Mouse (Mus musculus): ENCODE measurements at regions not wholly inside any gene's neighbourhood (a gene's known extent, or its start where the extent isn't known, plus 50 kb on each side); places are given as distances from the start of the nearest gene placed in this dataset.

GRCm38 (mm10) chr3:142935949-142936348 lies 54.1 kb upstream of the Pkn2 start:
- TF ChIP-seq CTCF (conservative IDR thresholded peaks at IDR 0.05; ENCODE audit: insufficient read depth, insufficient read length, low read depth, low read length) = no peak
- no peak for TF ChIP-seq POLR2A (IDR thresholded peaks at IDR 0.05; ENCODE audit: low read depth, low read length)

Measured in kidney, adult 2 months (tissue).